Mouse (Mus musculus) E14TG2a.4 (cell line): Measurements from ENCODE around the gene Map3k4.

ENCODE experiments used
- CTCF ChIP-seq: conservative IDR thresholded peaks from 2 replicates; pipeline ENCODE4 v1.5.1; 2014; ENCODE audit warnings: low read length
- NANOG ChIP-seq: IDR thresholded peaks from 2 replicates; pipeline ENCODE4 v1.6.1; 2014; ENCODE audit warnings: borderline replicate concordance, low read length, mixed read lengths

DNA sequence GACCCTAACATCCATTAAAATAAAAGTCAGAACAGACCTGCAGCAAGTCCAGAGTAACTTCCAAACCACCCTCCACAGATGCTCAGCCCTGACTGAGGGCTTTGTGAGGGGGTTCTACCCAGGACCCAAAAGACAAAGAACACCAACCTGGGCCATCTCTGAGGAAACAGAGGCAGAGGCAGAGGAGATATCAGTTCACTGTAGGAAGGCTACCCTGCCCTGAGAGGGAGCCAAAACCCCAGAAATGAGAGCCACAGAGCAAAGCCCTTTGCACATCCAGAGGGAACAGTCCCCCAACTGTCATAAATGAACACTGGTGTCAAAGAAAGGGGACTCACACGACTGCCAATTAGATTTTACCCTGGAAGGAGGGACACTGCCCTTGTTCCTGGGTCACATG is 93.4 kb downstream of the Map3k4 start:
- no peak for TF ChIP-seq CTCF
- TF ChIP-seq NANOG = no peak
